Mouse (Mus musculus) left cerebral cortex, postnatal 14 days (tissue): ENCODE results near the gene Ache. TPM values are rescaled to one million over a fixed set of nuclear protein-coding genes. Genes with fewer than 3 reads are reported as not detected.

Experiments
- DNase-seq, 2 experiments: peaks; one replicate each; pipeline ENCODE4 v3.0.0; 2021 to 2022; ENCODE audit warnings: low spot score in 2 of 2, mixed read lengths in 1 of 2
- intact Hi-C: fragments of 180-260 bp; cut with DNase I; formaldehyde crosslinking; loops from one replicate; pipeline ENCODE4 v1.15.1; 2025
- total RNA-seq, 2 experiments: library from RNA; stranded (reverse); gene quantifications; 2 replicates each; pipeline ENCODE4 v1.2.3; 2021

Ache gene
- total RNA-seq, 2 experiments from 2014 or later: 68.4 to 81.1 TPM

- intact Hi-C loops: no loop called here
- DNase-seq: no peak
Observed at GRCm38 (mm10) chr5:137317361-137317760, 30.0 kb downstream of the Ache start.

GRCm38 (mm10) chr5:137318570-137318969 is 31.3 kb downstream of the Ache start:
- DNase-seq: no peak
- intact Hi-C loops: no loop called here

GRCm38 (mm10) chr5:137320996-137321395 is 33.7 kb downstream of the Ache start:
- no peak for DNase-seq
- intact Hi-C loops: no loop called here

- intact Hi-C loops: no loop called here
Observed at GRCm38 (mm10) chr5:137330910-137331309, 43.6 kb downstream of the Ache start.

GRCm38 (mm10) chr5:137332857-137333511 is 45.7 kb downstream of the Ache start:
- DNase-seq: no peak
- intact Hi-C loops: no loop called here

More at GRCm38 (mm10) chr5:137330910-137331309, 43.6 kb downstream of the Ache start:
- DNase-seq: no peak

GRCm38 (mm10) chr5:137333512-137334174 is 46.3 kb downstream of the Ache start, which contains the start of gene Slc12a9:
TSS of gene Slc12a9 (minus strand) at chr5:137333597.
- intact Hi-C loops: no loop called here
- DNase-seq: peak; percentile 93 to 97

- intact Hi-C loops: no loop called here
- DNase-seq: no peak
Observed at GRCm38 (mm10) chr5:137334317-137334716, 47.0 kb downstream of the Ache start.

GRCm38 (mm10) chr5:137335066-137335465 is 47.7 kb downstream of the Ache start:
- intact Hi-C loops: no loop called here

GRCm38 (mm10) chr5:137337190-137337589 is 49.9 kb downstream of the Ache start:
- intact Hi-C loops: no loop called here
- DNase-seq: no peak

More at GRCm38 (mm10) chr5:137335066-137335465, 47.7 kb downstream of the Ache start:
- no peak for DNase-seq

- intact Hi-C loops: loop anchor here (2.0 kb wide), 1 partner anchor 165 kb away; the partner anchor contains the start of gene Pop7
- DNase-seq: peak; percentile 90 to 91
Observed at GRCm38 (mm10) chr5:137338256-137338655, 50.9 kb downstream of the Ache start.

- intact Hi-C loops: loop anchor here (2.0 kb wide), 1 partner anchor 164 kb away; the partner anchor contains the start of gene Pop7
- no peak for DNase-seq
Observed at GRCm38 (mm10) chr5:137338663-137339289, 51.5 kb downstream of the Ache start.

- intact Hi-C loops: loop anchor here (2.0 kb wide), 1 partner anchor 163 kb away; the partner anchor contains the start of gene Pop7
- DNase-seq: peak in 1 of 2 experiments; percentile 22
Observed at GRCm38 (mm10) chr5:137339290-137339979, 52.1 kb downstream of the Ache start.

- intact Hi-C loops: no loop called here
- DNase-seq: no peak
Observed at GRCm38 (mm10) chr5:137340222-137340621, 52.9 kb downstream of the Ache start.

GRCm38 (mm10) chr5:137342407-137343012 is 55.2 kb downstream of the Ache start:
- no peak for DNase-seq
- intact Hi-C loops: no loop called here

- no peak for DNase-seq
- intact Hi-C loops: no loop called here
Observed at GRCm38 (mm10) chr5:137343412-137343811, 56.1 kb downstream of the Ache start.

- intact Hi-C loops: no loop called here
- DNase-seq: no peak
Observed at GRCm38 (mm10) chr5:137343869-137344268, 56.5 kb downstream of the Ache start.
